Mouse (Mus musculus): Measurements from ENCODE around the gene Krt14. TPM values are rescaled to one million over a fixed set of nuclear protein-coding genes. Genes with fewer than 3 reads are reported as not detected.

Krt14 gene
- polyA plus RNA-seq, 1 experiment from 2014 or later = 0.28 TPM

Other genes starting within 250 kb of the Krt14 start
- gene Krtap29-1, start 228.5 kb downstream of the Krt14 start, polyA plus RNA-seq (2015; fragmentation: Nextera tagmentation; extraction: Ambion mirVana) = not detected in 2 replicates
- 0.17 TPM in 1 of 2 replicates, not detected in the other for gene Krtap16-1, start 221.0 kb downstream of the Krt14 start, polyA plus RNA-seq (2015; fragmentation: Nextera tagmentation; extraction: Ambion mirVana)
- 0.84 and 1.4 TPM in 2 replicates for gene Krtap17-1, start 213.6 kb downstream of the Krt14 start, polyA plus RNA-seq (2015; fragmentation: Nextera tagmentation; extraction: Ambion mirVana)
- not detected in 2 replicates for gene Krt33a, start 191.3 kb downstream of the Krt14 start, polyA plus RNA-seq (2015; fragmentation: Nextera tagmentation; extraction: Ambion mirVana)
- 0.11 TPM in 1 of 2 replicates, not detected in the other for gene Krt33b, start 177.7 kb downstream of the Krt14 start, polyA plus RNA-seq (2015; fragmentation: Nextera tagmentation; extraction: Ambion mirVana)
- gene Krt34, start 166.0 kb downstream of the Krt14 start, polyA plus RNA-seq (2015; fragmentation: Nextera tagmentation; extraction: Ambion mirVana) = not detected in 2 replicates
- gene Krt31, start 157.0 kb downstream of the Krt14 start, polyA plus RNA-seq (2015; fragmentation: Nextera tagmentation; extraction: Ambion mirVana) = not detected in 2 replicates
- not detected in 2 replicates for gene Krt32, start 119.3 kb downstream of the Krt14 start, polyA plus RNA-seq (2015; fragmentation: Nextera tagmentation; extraction: Ambion mirVana)
- gene Krt35, start 111.3 kb downstream of the Krt14 start, polyA plus RNA-seq (2015; fragmentation: Nextera tagmentation; extraction: Ambion mirVana) = not detected in 2 replicates
- not detected in 2 replicates for gene Krt36, start 101.9 kb downstream of the Krt14 start, polyA plus RNA-seq (2015; fragmentation: Nextera tagmentation; extraction: Ambion mirVana)
- gene Krt13, start 86.0 kb downstream of the Krt14 start, polyA plus RNA-seq (2015; fragmentation: Nextera tagmentation; extraction: Ambion mirVana) = 0.11 TPM in 1 of 2 replicates, not detected in the other
- gene Krt15, start 71.6 kb downstream of the Krt14 start, polyA plus RNA-seq (2015; fragmentation: Nextera tagmentation; extraction: Ambion mirVana) = 0.31 and 0.40 TPM in 2 replicates
- gene Krt19, start 58.9 kb downstream of the Krt14 start, polyA plus RNA-seq (2015; fragmentation: Nextera tagmentation; extraction: Ambion mirVana) = 2.9 and 3.4 TPM in 2 replicates
- gene Krt9, start 14.3 kb downstream of the Krt14 start, polyA plus RNA-seq (2015; fragmentation: Nextera tagmentation; extraction: Ambion mirVana) = not detected in 2 replicates
- gene Krt16, start 41.4 kb upstream of the Krt14 start, polyA plus RNA-seq (2015; fragmentation: Nextera tagmentation; extraction: Ambion mirVana) = not detected in 2 replicates
- gene Krt17, start 53.5 kb upstream of the Krt14 start, polyA plus RNA-seq (2015; fragmentation: Nextera tagmentation; extraction: Ambion mirVana) = 0.50 TPM in 1 of 2 replicates, not detected in the other
- gene Krt42, start 62.3 kb upstream of the Krt14 start, polyA plus RNA-seq (2015; fragmentation: Nextera tagmentation; extraction: Ambion mirVana) = 0.20 TPM in 1 of 2 replicates, not detected in the other
- 1,185 and 1,247 TPM in 2 replicates for gene Eif1, start 112.3 kb upstream of the Krt14 start, polyA plus RNA-seq (2015; fragmentation: Nextera tagmentation; extraction: Ambion mirVana)
- 0.46 and 1.6 TPM in 2 replicates for gene Gast, start 126.9 kb upstream of the Krt14 start, polyA plus RNA-seq (2015; fragmentation: Nextera tagmentation; extraction: Ambion mirVana)
- gene Hap1, start 148.6 kb upstream of the Krt14 start, polyA plus RNA-seq (2015; fragmentation: Nextera tagmentation; extraction: Ambion mirVana) = 417 and 440 TPM in 2 replicates
- gene Jup, start 190.2 kb upstream of the Krt14 start, polyA plus RNA-seq (2015; fragmentation: Nextera tagmentation; extraction: Ambion mirVana) = 99.7 and 109 TPM in 2 replicates
- 20.7 and 20.8 TPM in 2 replicates for gene P3h4, start 207.3 kb upstream of the Krt14 start, polyA plus RNA-seq (2015; fragmentation: Nextera tagmentation; extraction: Ambion mirVana)
- gene Fkbp10, start 208.1 kb upstream of the Krt14 start, polyA plus RNA-seq (2015; fragmentation: Nextera tagmentation; extraction: Ambion mirVana) = 19.3 and 19.6 TPM in 2 replicates
- 109 and 122 TPM in 2 replicates for gene Nt5c3b, start 234.3 kb upstream of the Krt14 start, polyA plus RNA-seq (2015; fragmentation: Nextera tagmentation; extraction: Ambion mirVana)
- 0.70 and 0.73 TPM in 2 replicates for gene Klhl10, start 234.4 kb upstream of the Krt14 start, polyA plus RNA-seq (2015; fragmentation: Nextera tagmentation; extraction: Ambion mirVana)